Mouse (Mus musculus): ENCODE measurements at regions not wholly inside any gene's neighbourhood (a gene's known extent, or its start where the extent isn't known, plus 50 kb on each side); places are given as distances from the start of the nearest gene placed in this dataset.

- no peak for ATAC-seq (replicated peaks; ENCODE audit: poor library complexity)
These were observed 83.7 kb upstream of the Map3k7 start for GRCm38 (mm10) chr4:31880213-31880612.

GRCm38 (mm10) chr4:31889673-31890072 is 74.2 kb upstream of the Map3k7 start:
- ATAC-seq (replicated peaks; ENCODE audit: poor library complexity), result no peak

DNA sequence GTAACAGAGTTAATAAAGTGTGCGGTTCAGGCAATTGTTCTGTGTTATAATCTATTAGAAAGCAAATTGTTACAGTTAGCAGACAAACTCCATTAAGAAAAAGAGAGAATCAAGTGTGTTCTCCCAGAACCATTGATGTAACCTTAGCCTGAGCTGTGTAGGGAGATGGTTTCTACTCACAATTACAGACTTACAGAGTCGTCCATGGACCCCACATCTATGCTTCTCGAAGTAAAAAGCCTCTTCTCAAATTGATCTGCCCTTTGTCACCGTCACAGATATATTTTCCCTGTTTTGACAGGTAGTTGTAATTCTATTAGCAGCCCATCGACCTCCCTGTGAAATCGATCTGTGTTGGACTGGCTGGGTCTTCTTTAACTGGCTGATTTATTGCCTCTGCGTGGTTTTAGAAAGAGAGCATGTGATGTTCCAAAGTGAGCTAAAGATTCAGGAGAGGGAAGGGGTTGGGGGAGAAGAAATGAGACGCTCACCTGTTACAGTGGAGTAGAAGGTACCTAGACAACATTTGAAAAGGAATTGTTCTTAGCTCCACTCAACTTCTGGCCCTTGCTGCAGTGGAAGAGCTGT is 54.7 kb upstream of the Map3k7 start:
- ATAC-seq (replicated peaks; ENCODE audit: poor library complexity), result no peak

Measured in megakaryocyte progenitor cell, adult 5-6 weeks (primary cell).